Mouse (Mus musculus) leukemia stem cell, adult 10-12 weeks (primary cell): ENCODE results near the gene Olfr1158. TPM values are rescaled to one million over a fixed set of nuclear protein-coding genes. Genes with fewer than 3 reads are reported as not detected.

ENCODE experiments used
- polyA plus RNA-seq: library from polyadenylated mRNA; stranded (reverse); fragments of >175 nt; gene quantifications from 2 replicates; pipeline ENCODE4 v1.2.3, GENCODE M21; 2012; ENCODE audit warnings: low replicate concordance

The Olfr1158 gene
- not detected in 2 replicates for polyA plus RNA-seq

GRCm38 (mm10) chr2:87989813-87990212 is at the start of gene Olfr1158:
TSS of gene Olfr1158 (plus strand) at chr2:87990113.

DNA sequence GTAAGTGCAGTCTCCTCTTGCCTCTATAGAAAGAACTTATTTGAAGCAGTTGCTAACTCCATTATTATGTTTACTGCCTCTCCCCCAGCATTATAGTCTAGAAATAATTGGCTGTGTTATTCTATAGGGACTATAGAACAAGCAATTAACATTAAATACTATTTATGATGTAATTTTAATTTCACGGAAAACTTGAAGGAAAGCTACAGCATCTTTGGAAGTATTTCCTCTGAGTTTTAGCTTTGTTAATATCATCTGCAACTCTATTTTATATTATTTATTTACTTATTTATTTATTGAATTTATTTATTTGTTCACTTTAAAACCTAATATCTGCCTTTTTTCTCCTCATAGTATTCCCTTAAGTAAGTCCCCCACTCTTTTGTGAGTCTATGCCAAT is 44.9 kb upstream of the Olfr1158 start, which contains the start of gene Olfr1155:
Olfr1155 (minus strand) TSS at position 101 of the 400 bp plus-strand sequence.

GRCm38 (mm10) chr2:87953000-87953399 is 36.9 kb upstream of the Olfr1158 start, which contains the start of gene Olfr1156:
TSS of gene Olfr1156 (minus strand) at chr2:87953100.

DNA sequence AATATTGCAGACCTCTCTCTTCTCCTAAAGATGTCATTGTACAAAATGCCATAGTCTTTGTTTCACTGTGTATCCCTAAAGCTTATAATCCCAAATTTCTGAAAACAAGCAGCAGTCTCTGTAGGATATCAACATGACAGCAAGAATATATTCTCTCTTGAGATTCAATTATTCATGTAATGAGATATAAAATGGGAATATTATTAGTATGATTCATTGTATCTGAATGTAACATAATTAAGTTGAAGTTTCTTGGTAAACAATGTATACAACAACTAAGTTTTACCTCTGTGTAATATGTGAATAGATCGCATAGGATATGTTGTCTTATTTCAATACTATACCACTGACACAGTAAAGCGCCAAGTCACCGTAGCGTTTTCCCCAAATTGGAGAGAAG is 21.7 kb upstream of the Olfr1158 start, which contains the start of gene Olfr1157:
Olfr1157 (minus strand) TSS at position 101 of the 400 bp plus-strand sequence.

GRCm38 (mm10) chr2:87974563-87974962 is 15.3 kb upstream of the Olfr1158 start, which contains the start of gene Olfr74:
TSS of gene Olfr74 (minus strand) at chr2:87974663.

GRCm38 (mm10) chr2:88007515-88008318 is 17.8 kb downstream of the Olfr1158 start, which contains the start of gene Olfr1160:
TSS of gene Olfr1160 (minus strand) at chr2:88008268.

DNA sequence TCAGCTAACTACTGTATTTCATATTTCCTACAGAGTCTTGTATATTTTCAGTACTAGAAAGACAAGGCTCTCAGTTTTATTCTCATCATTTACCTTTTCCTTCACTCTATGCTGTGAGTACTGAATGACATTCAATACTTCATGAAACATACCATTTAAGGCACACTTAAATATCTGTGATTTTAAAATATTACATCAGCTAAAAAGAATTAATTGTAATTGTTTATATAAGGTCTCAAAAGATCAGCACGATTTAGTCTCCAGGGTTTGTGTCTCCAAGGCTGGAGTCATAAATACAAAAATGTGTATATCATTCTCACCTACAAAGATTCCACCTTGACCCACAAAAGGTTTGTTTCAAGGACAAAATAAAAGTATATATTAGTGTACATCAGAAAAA is 32.6 kb downstream of the Olfr1158 start, which contains the start of gene Olfr1161:
Olfr1161 (plus strand) TSS at position 301 of the 400 bp plus-strand sequence.

GRCm38 (mm10) chr2:88037599-88037998 is 47.7 kb downstream of the Olfr1158 start, which contains the start of gene Olfr73:
TSS of gene Olfr73 (minus strand) at chr2:88037699.

Other genes starting within 250 kb of the Olfr1158 start
- not detected in 2 replicates for gene Olfr1140, start 246.4 kb upstream of the Olfr1158 start, polyA plus RNA-seq
- gene Olfr1141, start 236.1 kb upstream of the Olfr1158 start, polyA plus RNA-seq: not detected in 2 replicates
- gene Olfr152, start 210.6 kb upstream of the Olfr1158 start, polyA plus RNA-seq: not detected in 2 replicates
- gene Olfr1143, start 189.5 kb upstream of the Olfr1158 start, polyA plus RNA-seq: not detected in 2 replicates
- not detected in 2 replicates for gene Olfr1145, start 180.3 kb upstream of the Olfr1158 start, polyA plus RNA-seq
- not detected in 2 replicates for gene Olfr1148, start 159.6 kb upstream of the Olfr1158 start, polyA plus RNA-seq
- gene Olfr1150-ps1, start 146.1 kb upstream of the Olfr1158 start, polyA plus RNA-seq: not detected in 2 replicates
- gene Olfr1151, start 134.3 kb upstream of the Olfr1158 start, polyA plus RNA-seq: not detected in 2 replicates
- gene Olfr1152, start 123.6 kb upstream of the Olfr1158 start, polyA plus RNA-seq: not detected in 2 replicates
- not detected in 2 replicates for gene Olfr1153, start 95.2 kb upstream of the Olfr1158 start, polyA plus RNA-seq
- not detected in 2 replicates for gene Olfr1154, start 84.9 kb upstream of the Olfr1158 start, polyA plus RNA-seq
- gene Olfr1155, start 45.0 kb upstream of the Olfr1158 start, polyA plus RNA-seq: not detected in 2 replicates
- not detected in 2 replicates for gene Olfr1156, start 37.0 kb upstream of the Olfr1158 start, polyA plus RNA-seq
- gene Olfr1157, start 21.8 kb upstream of the Olfr1158 start, polyA plus RNA-seq: not detected in 2 replicates
- not detected in 2 replicates for gene Olfr74, start 15.4 kb upstream of the Olfr1158 start, polyA plus RNA-seq
- gene Olfr1160, start 18.2 kb downstream of the Olfr1158 start, polyA plus RNA-seq: not detected in 2 replicates
- gene Olfr1161, start 32.7 kb downstream of the Olfr1158 start, polyA plus RNA-seq: not detected in 2 replicates
- not detected in 2 replicates for gene Olfr73, start 47.6 kb downstream of the Olfr1158 start, polyA plus RNA-seq
- gene Olfr1162, start 61.0 kb downstream of the Olfr1158 start, polyA plus RNA-seq: not detected in 2 replicates
- gene Olfr1163, start 81.7 kb downstream of the Olfr1158 start, polyA plus RNA-seq: not detected in 2 replicates
- gene Olfr1164, start 103.9 kb downstream of the Olfr1158 start, polyA plus RNA-seq: not detected in 2 replicates
- gene Olfr1166, start 138.2 kb downstream of the Olfr1158 start, polyA plus RNA-seq: not detected in 2 replicates
- gene Olfr1167, start 165.1 kb downstream of the Olfr1158 start, polyA plus RNA-seq: not detected in 2 replicates
- not detected in 2 replicates for gene Olfr1168, start 191.8 kb downstream of the Olfr1158 start, polyA plus RNA-seq
- gene Olfr1170, start 238.2 kb downstream of the Olfr1158 start, polyA plus RNA-seq: not detected in 2 replicates